Mouse (Mus musculus) kidney, adult 10 weeks (tissue): Measurements from ENCODE around the gene Gm3591. TPM values are rescaled to one million over a fixed set of nuclear protein-coding genes. Genes with fewer than 3 reads are reported as not detected.

Source experiments
- polyA plus RNA-seq: library from polyadenylated mRNA; stranded (reverse); fragments of 350-450 nt; fragmentation: Illumina TruSeq; extraction: RNeasy Lipid Tissue Mini Kit (QIAGEN cat#74804); gene quantifications from one replicate; pipeline ENCODE4 v1.2.3, GENCODE M21; 2014; ENCODE audit warnings: low read depth, low replicate concordance

Gm3591 gene
- not detected for polyA plus RNA-seq

DNA sequence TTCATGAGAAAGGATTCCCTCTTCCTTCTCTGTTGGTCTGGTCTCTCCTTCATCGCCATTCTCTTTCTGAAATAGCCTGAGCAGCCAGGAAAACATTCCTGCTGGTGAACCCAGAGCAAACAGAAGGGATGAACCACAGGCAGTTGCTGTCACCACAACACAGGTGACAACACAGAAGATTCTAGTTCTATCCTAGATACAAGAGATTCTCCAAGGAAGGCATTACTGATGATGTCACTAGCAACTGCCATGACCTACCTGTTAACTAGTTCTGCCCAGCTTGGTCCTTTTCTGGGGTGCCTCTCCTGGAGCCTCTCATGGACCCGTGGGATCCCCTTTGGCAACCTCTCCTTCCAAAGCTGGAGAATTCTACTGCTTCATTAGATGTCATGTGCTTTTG lies at the start of gene Gm3591:
Gene Gm3591 (minus strand): TSS at position 101 of the 400 bp plus-strand sequence.

DNA sequence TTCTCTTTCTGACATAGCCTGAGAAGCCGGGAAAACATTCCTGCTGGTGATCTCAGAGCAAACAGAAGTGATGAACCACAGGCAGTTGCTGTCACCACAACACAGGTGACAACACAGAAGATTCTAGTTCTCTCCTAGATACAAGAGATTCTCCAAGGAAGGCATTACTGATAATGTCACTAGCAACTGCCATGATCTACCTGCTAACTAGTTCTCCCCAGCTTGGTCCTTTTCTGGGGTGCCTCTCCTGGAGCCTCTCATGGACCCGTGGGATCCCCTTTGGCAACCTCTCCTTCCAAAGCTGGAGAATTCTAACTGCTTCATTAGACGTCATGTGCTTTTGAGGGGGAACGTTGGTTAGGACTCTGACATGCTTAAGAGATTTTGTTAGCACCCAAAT lies 32.2 kb upstream of the Gm3591 start, which contains the start of gene Gm3594:
Gene Gm3594 (minus strand): TSS at position 101 of the 400 bp plus-strand sequence.

DNA sequence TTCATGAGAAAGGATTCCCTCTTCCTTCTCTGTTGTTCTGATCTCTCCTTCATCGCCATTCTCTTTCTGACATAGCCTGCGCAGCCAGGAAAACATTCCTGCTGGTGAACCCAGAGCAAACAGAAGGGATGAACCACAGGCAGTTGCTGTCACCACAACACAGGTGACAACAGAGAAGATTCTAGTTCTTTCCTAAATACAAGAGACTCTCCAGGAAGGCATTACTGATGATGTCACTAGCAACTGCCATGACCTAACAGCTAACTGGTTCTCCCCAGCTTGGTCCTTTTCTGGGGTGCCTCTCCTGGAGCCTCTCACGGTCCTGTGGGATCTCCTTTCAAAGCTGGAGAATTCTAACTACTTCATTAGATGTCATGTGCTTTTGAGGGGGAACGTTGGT lies 22.1 kb downstream of the Gm3591 start, which contains the start of gene Gm16440:
Gene Gm16440 (minus strand): TSS at position 101 of the 400 bp plus-strand sequence.

Other genes starting within 250 kb of the Gm3591 start
- gene Gm21560, start 193.2 kb downstream of the Gm3591 start, polyA plus RNA-seq, result not detected
- gene Gm3411, start 125.2 kb downstream of the Gm3591 start, polyA plus RNA-seq, result 1.9 TPM
- gene Gm21103, start 107.6 kb downstream of the Gm3591 start, polyA plus RNA-seq, result not detected
- not detected for gene Gm3618, start 68.8 kb downstream of the Gm3591 start, polyA plus RNA-seq
- gene Gm16440, start 22.2 kb downstream of the Gm3591 start, polyA plus RNA-seq, result not detected
- not detected for gene Gm3594, start 32.1 kb upstream of the Gm3591 start, polyA plus RNA-seq
- not detected for gene Gm8356, start 124.8 kb upstream of the Gm3591 start, polyA plus RNA-seq
- gene Gm3629, start 178.1 kb upstream of the Gm3591 start, polyA plus RNA-seq, result not detected
- not detected for gene Gm3460, start 209.9 kb upstream of the Gm3591 start, polyA plus RNA-seq